Mouse (Mus musculus): ENCODE measurements at regions not wholly inside any gene's neighbourhood (a gene's known extent, or its start where the extent isn't known, plus 50 kb on each side); places are given as distances from the start of the nearest gene placed in this dataset.

DNA sequence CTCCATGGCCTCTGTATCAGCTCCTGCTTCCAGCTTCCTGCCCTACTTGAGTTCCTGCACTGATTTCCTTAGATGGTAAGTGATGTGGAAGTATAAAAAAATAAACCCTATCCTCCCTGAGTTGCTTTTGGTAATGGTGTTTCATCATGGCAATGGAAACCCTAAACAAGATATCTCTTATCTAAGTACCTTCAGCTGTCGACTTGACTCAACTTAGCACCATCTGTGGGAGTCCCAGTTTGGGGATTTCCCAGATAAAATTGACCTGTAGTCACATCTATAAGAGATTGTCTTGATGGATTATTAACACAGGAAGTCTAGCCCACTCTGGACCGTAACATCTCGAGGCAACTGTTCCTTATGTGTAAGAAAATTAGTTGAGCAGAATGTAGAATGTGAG, 570.2 kb upstream of the Gm10306 start:
- Histone ChIP-seq H3K27me3 (replicated peaks; ENCODE audit: control insufficient read depth, insufficient read depth, low read length) (no peaks in the 10 kb centered on the region), H3K4me3 (replicated peaks; ENCODE audit: low read length) (no peak overlapping the region), H3K4me1 (replicated peaks; ENCODE audit: control insufficient read depth, insufficient read depth, low read length) (no peaks in the 10 kb centered on the region), H3K27ac (ENCODE audit: low read length) (no peak overlapping the region), H3K4me2 (ENCODE audit: low read length) (no peak overlapping the region), H3K9me3 (ENCODE audit: control insufficient read depth, low read length) (no peaks in the 10 kb centered on the region), H3K9ac (replicated peaks; ENCODE audit: low read depth, low read length) (no peak overlapping the region), H3K36me3 (ENCODE audit: control insufficient read depth, insufficient read depth) (no peaks in the 10 kb centered on the region)
- 89% methylated on average over 3 of the region's 3 CpGs for WGBS
- ATAC-seq, result no peak

- ATAC-seq, result no peak
- Histone ChIP-seq H3K9ac (replicated peaks; ENCODE audit: low read depth, low read length) (no peak overlapping the region), H3K4me3 (replicated peaks; ENCODE audit: low read length) (no peak overlapping the region), H3K27ac (ENCODE audit: low read length) (no peak overlapping the region), H3K27me3 (replicated peaks; ENCODE audit: control insufficient read depth, insufficient read depth, low read length) (no peaks in the 10 kb centered on the region), H3K9me3 (ENCODE audit: control insufficient read depth, low read length) (no peaks in the 10 kb centered on the region), H3K4me1 (replicated peaks; ENCODE audit: control insufficient read depth, insufficient read depth, low read length) (no peaks in the 10 kb centered on the region), H3K36me3 (ENCODE audit: control insufficient read depth, insufficient read depth) (no peaks in the 10 kb centered on the region), H3K4me2 (ENCODE audit: low read length) (no peak overlapping the region)
- 87% methylated on average over 7 of the region's 7 CpGs for WGBS
Measured at GRCm38 (mm10) chr4:93990273-93990869, 566.0 kb upstream of the Gm10306 start.

DNA sequence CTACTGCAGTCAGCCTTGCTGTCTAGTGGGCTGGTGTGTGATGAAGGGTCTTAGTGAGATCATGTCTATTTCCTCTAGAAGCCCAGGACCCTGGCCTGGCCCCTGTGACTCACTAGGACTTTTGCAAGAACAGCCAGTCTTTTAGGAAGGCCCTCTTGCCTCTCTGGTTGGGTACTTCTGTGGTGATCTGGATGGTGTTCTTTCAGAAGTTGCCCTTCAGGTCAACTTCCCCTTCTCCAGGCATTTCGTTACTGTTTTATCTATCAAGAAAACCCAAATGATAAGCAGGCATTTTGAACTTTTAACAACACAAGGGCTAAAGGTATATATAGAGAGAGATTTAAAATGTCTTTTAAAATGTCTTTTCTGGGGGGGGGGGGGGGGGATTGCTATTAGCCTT, 550.5 kb upstream of the Gm10306 start:
- no peak for ATAC-seq
- Histone ChIP-seq H3K36me3 (ENCODE audit: control insufficient read depth, insufficient read depth) (no peaks in the 10 kb centered on the region), H3K27ac (ENCODE audit: low read length) (no peak overlapping the region), H3K27me3 (replicated peaks; ENCODE audit: control insufficient read depth, insufficient read depth, low read length) (no peaks in the 10 kb centered on the region), H3K4me2 (ENCODE audit: low read length) (no peak overlapping the region), H3K9me3 (ENCODE audit: control insufficient read depth, low read length) (no peaks in the 10 kb centered on the region), H3K9ac (replicated peaks; ENCODE audit: low read depth, low read length) (no peak overlapping the region), H3K4me3 (replicated peaks; ENCODE audit: low read length) (no peak overlapping the region), H3K4me1 (replicated peaks; ENCODE audit: control insufficient read depth, insufficient read depth, low read length) (no peaks in the 10 kb centered on the region)
- 78% methylated on average over 1 of the region's 1 CpGs for WGBS

- 36% methylated on average over 8 of the region's 8 CpGs for WGBS
- Histone ChIP-seq H3K9me3 (ENCODE audit: control insufficient read depth, low read length) (no peaks in the 10 kb centered on the region), H3K27ac (ENCODE audit: low read length) (no peak overlapping the region), H3K27me3 (replicated peaks; ENCODE audit: control insufficient read depth, insufficient read depth, low read length) (no peaks in the 10 kb centered on the region), H3K9ac (replicated peaks; ENCODE audit: low read depth, low read length) (no peak overlapping the region), H3K4me1 (replicated peaks; ENCODE audit: control insufficient read depth, insufficient read depth, low read length) (no peaks in the 10 kb centered on the region), H3K36me3 (ENCODE audit: control insufficient read depth, insufficient read depth) (no peaks in the 10 kb centered on the region), H3K4me2 (ENCODE audit: low read length) (0 out of 2 replicates have a peak overlapping the region, but pooled peaks have one; percentile 3), H3K4me3 (replicated peaks; ENCODE audit: low read length) (no peak overlapping the region)
- peak; percentile 95 for ATAC-seq
Measured at GRCm38 (mm10) chr4:94007088-94007768, 549.1 kb upstream of the Gm10306 start.

GRCm38 (mm10) chr4:94015713-94016112, 540.6 kb upstream of the Gm10306 start:
- Histone ChIP-seq H3K27me3 (replicated peaks; ENCODE audit: control insufficient read depth, insufficient read depth, low read length) (no peaks in the 10 kb centered on the region), H3K9me3 (ENCODE audit: control insufficient read depth, low read length) (no peaks in the 10 kb centered on the region), H3K9ac (replicated peaks; ENCODE audit: low read depth, low read length) (no peak overlapping the region), H3K36me3 (ENCODE audit: control insufficient read depth, insufficient read depth) (no peaks in the 10 kb centered on the region), H3K4me3 (replicated peaks; ENCODE audit: low read length) (no peak overlapping the region), H3K4me2 (ENCODE audit: low read length) (no peak overlapping the region), H3K27ac (ENCODE audit: low read length) (no peak overlapping the region), H3K4me1 (replicated peaks; ENCODE audit: control insufficient read depth, insufficient read depth, low read length) (no peaks in the 10 kb centered on the region)
- WGBS, result 91% methylated on average over 2 of the region's 2 CpGs
- no peak for ATAC-seq

DNA sequence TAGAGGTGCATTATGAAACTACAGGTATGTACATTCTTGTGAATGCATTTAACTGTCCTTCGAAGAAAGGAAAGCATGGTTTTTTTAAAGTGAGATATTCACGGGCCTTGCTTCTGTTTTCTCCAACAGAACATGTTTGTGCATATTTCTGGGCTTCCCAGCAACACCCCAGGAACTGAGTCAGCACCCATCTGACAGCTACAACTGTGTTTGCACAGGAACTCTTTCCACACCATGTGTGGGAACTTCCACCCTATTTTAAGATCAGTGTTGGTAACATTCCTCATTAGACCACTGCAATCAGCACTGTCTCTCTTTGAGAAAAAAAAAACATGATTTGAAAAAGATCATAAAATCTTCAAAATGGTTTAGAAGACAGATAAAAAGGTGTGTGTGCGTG, 538.6 kb upstream of the Gm10306 start:
- H3K4me2 ChIP-seq (ENCODE audit: low read length), result no peak overlapping the region
- no peak for ATAC-seq
- no peaks in the 10 kb centered on the region for H3K9me3 ChIP-seq (ENCODE audit: control insufficient read depth, low read length)
- H3K36me3 ChIP-seq (ENCODE audit: control insufficient read depth, insufficient read depth), result no peaks in the 10 kb centered on the region
- no peaks in the 10 kb centered on the region for H3K27me3 ChIP-seq (replicated peaks; ENCODE audit: control insufficient read depth, insufficient read depth, low read length)
- H3K4me3 ChIP-seq (replicated peaks; ENCODE audit: low read length), result no peak overlapping the region
- WGBS, result 89% methylated on average over 3 of the region's 3 CpGs
- no peak overlapping the region for H3K9ac ChIP-seq (replicated peaks; ENCODE audit: low read depth, low read length)
- no peaks in the 10 kb centered on the region for H3K4me1 ChIP-seq (replicated peaks; ENCODE audit: control insufficient read depth, insufficient read depth, low read length)
- H3K27ac ChIP-seq (ENCODE audit: low read length), result no peak overlapping the region

DNA sequence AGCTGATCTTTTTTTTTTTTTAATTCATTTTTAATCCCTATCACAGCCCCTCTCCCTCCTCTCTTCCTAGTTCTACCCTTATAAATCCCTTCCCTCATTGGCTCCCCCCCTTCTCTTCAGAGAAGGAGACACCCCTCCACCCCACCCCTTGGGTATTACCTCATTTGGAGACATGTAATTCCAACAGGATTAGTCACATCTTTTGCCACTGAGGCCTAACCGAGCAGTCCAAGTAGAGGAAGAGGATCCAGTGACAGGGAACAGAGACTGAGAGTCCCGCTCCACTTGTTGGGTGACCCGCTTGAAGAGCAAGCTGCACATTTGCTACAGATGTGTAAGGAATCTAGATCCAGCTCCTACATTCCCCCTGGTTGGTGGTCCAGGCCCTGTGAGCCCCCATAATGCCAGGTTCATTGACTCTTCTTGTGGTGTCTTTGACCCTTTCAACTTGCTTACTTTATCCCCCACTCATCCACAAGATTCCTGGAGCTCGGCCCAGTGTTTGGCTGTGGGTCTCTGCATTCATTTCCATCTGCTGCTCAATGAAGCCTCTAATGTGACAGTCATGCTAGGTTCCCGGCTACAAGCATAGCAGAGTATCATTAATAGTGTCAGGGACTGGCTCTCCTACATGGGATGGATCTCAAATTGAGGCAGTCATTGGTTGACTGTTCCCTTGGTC, 506.6 kb upstream of the Gm10306 start:
- H3K9me3 ChIP-seq (ENCODE audit: control insufficient read depth, low read length), result no peaks in the 10 kb centered on the region
- WGBS, result 73% methylated on average over 5 of the region's 5 CpGs
- no peak overlapping the region for H3K4me2 ChIP-seq (ENCODE audit: low read length)
- no peak overlapping the region for H3K4me3 ChIP-seq (replicated peaks; ENCODE audit: low read length)
- no peaks in the 10 kb centered on the region for H3K4me1 ChIP-seq (replicated peaks; ENCODE audit: control insufficient read depth, insufficient read depth, low read length)
- no peak overlapping the region for H3K9ac ChIP-seq (replicated peaks; ENCODE audit: low read depth, low read length)
- no peak overlapping the region for H3K27ac ChIP-seq (ENCODE audit: low read length)
- no peak for ATAC-seq
- no peaks in the 10 kb centered on the region for H3K36me3 ChIP-seq (ENCODE audit: control insufficient read depth, insufficient read depth)
- H3K27me3 ChIP-seq (replicated peaks; ENCODE audit: control insufficient read depth, insufficient read depth, low read length), result no peaks in the 10 kb centered on the region

DNA sequence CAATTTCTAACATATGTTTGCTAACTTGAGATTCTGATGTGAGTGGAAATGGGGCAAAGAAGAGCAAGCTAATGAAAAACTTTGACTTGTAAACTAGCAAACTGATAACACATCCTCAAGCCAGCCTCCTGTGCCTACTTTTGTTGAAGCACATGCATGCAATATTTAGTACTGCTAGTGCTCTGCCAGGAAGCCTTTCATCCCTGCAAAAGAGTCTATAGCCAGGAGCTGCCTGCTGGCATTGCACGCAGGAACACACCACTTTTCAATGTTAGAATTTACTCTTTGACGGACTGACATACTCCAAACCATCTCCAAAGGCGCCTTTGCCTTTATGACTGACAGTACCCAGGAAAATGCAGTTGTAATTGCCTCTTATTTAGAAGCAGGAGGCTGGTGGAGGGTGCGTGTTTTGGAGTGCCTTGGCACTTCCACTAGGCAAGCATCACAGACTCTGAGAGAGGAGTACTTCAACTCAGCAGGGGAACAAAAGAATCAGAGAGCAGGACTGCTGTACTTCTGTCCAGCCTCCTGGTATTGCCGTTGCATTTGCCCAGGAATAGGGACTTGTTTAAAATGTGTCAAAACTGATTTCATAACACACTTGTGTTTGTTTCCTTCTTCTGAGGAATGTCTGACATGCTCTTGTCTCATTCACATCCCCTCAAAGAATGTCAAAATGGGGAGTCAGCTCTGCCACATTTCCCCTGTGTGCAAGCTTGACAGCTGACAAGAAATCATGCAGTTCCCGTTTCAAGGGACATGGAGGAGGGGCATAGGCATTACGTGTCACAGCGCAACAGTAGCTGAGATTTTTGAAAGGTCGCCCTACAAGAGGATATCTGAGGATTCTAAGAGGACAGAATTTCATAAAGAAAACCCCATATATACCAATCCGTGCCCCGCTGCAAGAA, 503.8 kb upstream of the Gm10306 start:
- Histone ChIP-seq H3K27me3 (replicated peaks; ENCODE audit: control insufficient read depth, insufficient read depth, low read length) (no peaks in the 10 kb centered on the region), H3K4me3 (replicated peaks; ENCODE audit: low read length) (no peak overlapping the region), H3K36me3 (ENCODE audit: control insufficient read depth, insufficient read depth) (no peaks in the 10 kb centered on the region), H3K4me2 (ENCODE audit: low read length) (no peak overlapping the region), H3K4me1 (replicated peaks; ENCODE audit: control insufficient read depth, insufficient read depth, low read length) (no peaks in the 10 kb centered on the region), H3K9me3 (ENCODE audit: control insufficient read depth, low read length) (no peaks in the 10 kb centered on the region), H3K27ac (ENCODE audit: low read length) (no peak overlapping the region), H3K9ac (replicated peaks; ENCODE audit: low read depth, low read length) (no peak overlapping the region)
- WGBS, result 64% methylated on average over 11 of the region's 11 CpGs
- peak; percentile 38; the same call in 1 of the 2 replicates for ATAC-seq

Data from forebrain, embryonic 16.5 days (tissue).